Mouse (Mus musculus) spleen, adult 18-20 months (tissue): ENCODE results near the gene Ier5l.

Experiments
- DNase-seq, 2 experiments: peaks; one replicate each; pipeline ENCODE4 v3.0.0; 2022; ENCODE audit warnings: mixed read lengths in 2 of 2

The Ier5l gene

GRCm38 (mm10) chr2:30441518-30442497 lies 32.2 kb downstream of the Ier5l start:
- DNase-seq, result peak; percentile 68 to 72

GRCm38 (mm10) chr2:30440701-30441517 lies 33.1 kb downstream of the Ier5l start:
- peak; percentile 55 to 56 for DNase-seq

DNA sequence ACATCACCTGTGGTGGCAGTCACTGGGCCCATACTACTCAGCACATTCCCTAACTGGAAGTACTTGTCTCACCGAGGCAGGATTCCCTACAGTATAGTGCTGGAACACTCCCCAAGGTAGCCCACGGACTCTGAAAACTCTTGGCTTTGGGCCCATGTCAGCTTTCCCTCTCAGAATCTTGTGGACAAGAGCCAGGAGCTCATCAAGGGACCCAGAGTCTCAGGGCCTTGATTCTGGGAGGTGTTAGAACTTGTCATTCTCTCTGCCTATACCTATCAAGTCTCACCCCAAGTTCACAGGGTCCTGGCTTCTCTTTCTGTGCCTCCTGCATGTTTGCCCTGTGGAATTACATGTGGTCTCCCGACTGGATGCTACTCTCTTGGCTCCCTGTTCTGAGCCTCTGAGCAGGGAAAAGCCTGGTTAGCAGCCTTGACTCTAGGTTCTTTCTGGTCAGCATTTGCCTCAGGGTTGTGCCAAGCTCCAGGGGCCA lies 33.8 kb downstream of the Ier5l start:
- DNase-seq, result no peak

DNA sequence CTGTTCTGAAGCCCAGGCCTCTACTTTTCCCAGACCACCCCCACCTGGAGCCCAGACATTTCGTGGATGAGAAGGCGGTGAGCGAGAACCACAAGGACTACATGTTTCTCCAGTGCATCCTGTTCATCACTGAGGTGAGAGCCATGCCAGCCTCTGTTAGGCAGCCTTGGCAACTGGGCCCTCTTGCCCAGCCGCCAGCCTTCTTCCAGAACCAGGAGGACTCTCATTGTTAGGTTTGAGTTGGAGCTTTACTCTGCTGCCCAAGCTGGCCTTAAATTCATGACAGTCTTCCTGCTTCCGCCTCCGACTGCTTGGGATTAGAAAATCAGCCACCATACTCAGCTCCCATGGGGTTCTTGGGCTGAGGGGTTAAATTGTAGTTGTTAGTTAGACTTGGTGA lies 34.4 kb downstream of the Ier5l start:
- DNase-seq, result no peak

- DNase-seq, result no peak
These were observed 36.2 kb downstream of the Ier5l start for GRCm38 (mm10) chr2:30437791-30438190.

DNA sequence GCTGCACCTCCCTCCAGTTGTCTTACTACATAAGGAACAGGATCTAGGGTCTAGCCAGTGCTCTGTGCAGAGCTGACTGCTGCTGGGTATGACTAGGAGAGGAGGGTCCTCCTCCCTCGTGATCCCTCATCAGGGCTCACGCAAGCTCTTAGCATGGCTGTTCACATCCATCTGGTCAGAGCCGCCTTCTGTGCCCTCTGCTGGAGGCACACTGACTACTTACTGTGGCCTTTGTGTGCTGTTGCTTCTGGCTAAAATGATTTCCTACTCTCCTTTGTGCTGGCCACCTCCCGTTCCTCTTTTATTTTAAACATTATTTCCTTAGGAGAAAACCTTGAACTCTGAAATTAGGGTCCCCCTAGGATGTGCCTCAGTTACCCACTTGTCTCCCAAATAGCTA lies 37.2 kb downstream of the Ier5l start:
- no peak for DNase-seq

DNA sequence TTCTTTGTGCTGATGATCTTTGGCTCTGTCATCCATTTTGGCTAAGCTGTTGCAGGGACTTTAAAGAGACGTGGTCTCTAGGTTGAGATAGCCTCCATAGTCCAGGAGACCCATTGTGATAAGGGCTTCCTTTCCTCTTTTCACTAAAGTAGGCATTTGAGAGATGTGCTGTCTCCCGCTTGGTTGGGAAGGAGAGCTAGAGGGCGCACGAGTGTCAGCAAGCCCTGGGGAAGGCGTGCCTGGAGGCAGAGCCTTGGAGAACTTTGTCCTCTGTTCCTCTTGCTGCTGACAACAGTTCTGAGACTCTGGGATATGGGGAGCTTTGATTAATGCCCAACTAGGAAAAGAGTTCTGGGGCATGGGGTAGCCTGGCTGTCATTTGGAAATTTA lies 37.9 kb downstream of the Ier5l start:
- peak in 1 of 2 experiments; percentile 30 for DNase-seq

GRCm38 (mm10) chr2:30435326-30436155 lies 38.5 kb downstream of the Ier5l start:
- DNase-seq, result peak; percentile 47 to 69

GRCm38 (mm10) chr2:30429156-30429555 lies 44.9 kb downstream of the Ier5l start:
- no peak for DNase-seq
